Mouse (Mus musculus): ENCODE data around the gene Akap7.

The Akap7 gene

DNA sequence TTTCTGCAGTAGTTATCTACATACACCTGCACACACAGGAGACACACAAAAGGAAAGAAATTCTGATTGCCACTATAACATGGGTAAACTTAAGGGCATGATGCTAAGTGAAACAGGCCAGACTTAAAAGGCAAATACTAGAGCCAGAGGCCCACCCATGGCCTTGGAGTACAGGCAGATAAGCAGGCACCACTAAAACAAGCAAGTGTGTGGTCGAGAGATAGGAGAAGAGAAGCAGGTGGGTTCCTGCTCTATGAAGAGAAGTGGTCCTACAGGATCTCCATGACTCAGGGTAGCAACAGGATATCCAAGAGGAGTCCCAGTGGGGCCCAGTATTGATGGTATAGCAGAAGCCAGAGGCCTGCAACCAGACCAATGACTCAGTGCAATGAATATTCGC, 54.2 kb downstream of the Akap7 start:
- DNase-seq: no peak

GRCm38 (mm10) chr10:25253006-25253405, 54.7 kb downstream of the Akap7 start:
- DNase-seq: no peak

GRCm38 (mm10) chr10:25250108-25250507, 57.6 kb downstream of the Akap7 start:
- peak; percentile 49 to 76 for DNase-seq

DNA sequence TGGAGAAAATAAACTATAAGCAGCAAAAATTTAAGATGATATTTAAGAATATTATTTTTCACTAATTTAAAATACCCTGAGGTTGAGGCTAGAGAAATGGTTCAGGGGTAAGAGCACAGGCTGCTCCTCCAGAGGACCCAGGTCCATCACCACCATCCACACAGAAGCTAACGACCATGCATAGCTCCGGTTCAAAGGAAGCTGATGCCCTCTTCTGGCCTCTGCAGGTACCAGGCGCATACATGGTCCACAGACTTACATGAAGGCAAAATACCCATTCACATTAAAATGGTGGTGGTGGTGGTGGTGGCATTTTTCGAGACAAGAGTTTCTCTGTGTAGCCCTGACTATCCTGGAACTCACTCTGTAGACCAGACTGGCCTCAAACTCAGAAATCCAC, 61.5 kb downstream of the Akap7 start:
- peak; percentile 43 to 59 for DNase-seq

- peak; percentile 59 to 73 for DNase-seq
Observed at GRCm38 (mm10) chr10:25239156-25239555, 68.5 kb downstream of the Akap7 start.

GRCm38 (mm10) chr10:25234080-25234479, 73.6 kb downstream of the Akap7 start:
- no peak for DNase-seq

DNA sequence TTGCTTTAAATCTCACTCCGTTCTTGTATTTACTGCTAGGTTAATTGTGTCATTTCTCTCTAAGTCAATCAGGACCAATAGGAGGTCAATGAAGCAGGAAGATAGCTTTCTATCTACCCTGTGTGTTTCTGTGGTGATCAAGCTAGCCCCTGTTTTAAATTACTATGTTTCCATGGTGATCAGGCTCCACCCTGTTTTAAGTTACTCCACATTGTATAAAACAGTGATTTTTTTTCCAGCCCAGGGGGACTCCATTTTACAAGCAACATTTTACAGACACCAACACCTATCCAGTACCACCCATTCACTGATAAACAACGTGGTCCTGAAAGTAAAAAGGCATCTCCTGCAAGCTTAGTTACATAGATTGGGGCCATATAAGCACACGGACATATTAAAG, 75.0 kb downstream of the Akap7 start:
- no peak for DNase-seq

DNA sequence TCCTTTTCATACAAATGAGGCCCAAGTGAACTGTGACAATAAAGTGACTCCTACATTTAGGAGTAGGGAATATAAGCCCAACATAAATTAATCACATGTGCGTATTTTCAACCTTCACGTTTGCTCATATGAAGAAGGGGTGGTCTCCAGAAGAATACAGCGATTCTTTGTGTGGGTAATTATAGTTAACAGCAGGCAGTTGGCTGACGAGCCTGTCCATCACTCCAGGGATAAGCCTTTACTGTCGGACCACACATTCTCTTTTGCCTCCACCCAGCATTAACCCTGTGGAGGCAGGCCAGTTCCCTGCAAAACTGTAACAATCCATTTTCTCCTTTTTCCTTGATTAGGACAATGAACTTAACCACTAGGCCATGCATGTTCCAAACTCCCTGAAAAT, 76.3 kb downstream of the Akap7 start:
- no peak for DNase-seq

DNA sequence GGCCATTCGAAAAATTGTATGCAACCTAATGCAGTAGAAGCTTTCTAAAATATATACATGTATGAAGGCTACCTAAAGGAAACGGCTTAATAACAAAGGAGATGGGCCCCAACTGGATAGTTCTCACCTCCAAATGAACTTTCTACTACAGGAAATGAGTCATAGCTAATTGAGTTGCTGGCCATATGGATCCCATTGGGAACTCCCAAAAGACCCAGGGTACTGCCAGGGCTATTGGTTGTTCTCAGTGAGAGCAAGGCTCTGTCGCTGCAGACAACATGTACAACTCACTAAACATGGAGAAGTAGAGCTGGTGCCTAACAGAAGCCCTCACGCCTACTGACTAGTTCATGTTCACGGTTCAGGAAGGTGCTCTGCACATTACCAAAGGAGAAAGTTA, 83.3 kb downstream of the Akap7 start:
- no peak for DNase-seq

GRCm38 (mm10) chr10:25220754-25221153, 86.9 kb downstream of the Akap7 start:
- DNase-seq: no peak

DNA sequence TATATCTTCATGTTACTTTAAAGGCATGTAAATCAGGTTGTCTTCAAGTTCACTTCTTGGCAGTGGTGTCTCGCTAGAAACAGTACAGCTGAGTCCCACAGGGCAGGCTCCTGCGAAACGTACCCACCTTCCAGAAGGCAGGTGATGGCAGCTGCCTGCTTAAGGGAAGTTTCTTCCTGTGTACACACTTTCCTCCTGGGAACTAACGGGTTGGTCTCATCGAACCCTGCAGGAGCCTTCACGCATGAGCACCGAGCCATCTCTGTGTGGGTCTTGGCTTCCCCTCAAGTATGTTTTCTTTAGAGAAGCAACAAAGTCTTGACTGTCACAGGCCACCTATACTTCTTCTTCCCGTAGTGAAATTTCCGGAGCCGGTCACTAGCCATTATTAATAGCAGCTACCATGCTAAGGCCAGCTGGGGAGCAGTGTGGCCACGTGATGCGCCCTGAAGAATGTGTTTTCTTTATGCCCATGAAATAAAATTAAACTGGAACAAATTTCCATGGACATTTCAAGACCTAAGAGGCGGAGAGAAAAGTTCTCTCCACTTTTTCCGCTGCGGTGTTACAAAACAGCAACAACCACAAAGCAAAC, 87.7 kb downstream of the Akap7 start:
- peak in 1 of 2 experiments; percentile 17 for DNase-seq

- DNase-seq: peak; percentile 89 to 90
Observed at GRCm38 (mm10) chr10:25219220-25219628, 88.4 kb downstream of the Akap7 start.

- DNase-seq: peak; percentile 27
Observed at GRCm38 (mm10) chr10:25218746-25219145, 88.9 kb downstream of the Akap7 start.

DNA sequence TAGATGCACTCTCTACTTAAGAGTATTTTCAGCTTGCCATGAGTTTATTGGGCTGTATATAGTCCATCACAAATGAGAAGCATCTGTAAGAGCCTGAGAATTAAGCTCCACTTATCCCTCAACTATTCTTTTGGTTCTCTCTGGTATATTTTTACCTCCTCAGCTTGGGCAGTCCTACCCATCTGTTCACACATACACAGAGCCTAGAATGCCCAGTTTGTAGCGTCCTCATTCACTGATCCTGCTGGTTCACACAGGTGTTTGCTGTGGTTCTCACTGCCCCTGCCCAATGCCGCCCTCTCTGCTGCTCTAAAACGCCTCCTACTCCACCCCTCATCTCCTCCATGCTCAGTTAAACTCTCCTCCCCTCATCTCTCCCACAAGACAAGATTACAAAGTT, 91.7 kb downstream of the Akap7 start:
- no peak for DNase-seq

DNA sequence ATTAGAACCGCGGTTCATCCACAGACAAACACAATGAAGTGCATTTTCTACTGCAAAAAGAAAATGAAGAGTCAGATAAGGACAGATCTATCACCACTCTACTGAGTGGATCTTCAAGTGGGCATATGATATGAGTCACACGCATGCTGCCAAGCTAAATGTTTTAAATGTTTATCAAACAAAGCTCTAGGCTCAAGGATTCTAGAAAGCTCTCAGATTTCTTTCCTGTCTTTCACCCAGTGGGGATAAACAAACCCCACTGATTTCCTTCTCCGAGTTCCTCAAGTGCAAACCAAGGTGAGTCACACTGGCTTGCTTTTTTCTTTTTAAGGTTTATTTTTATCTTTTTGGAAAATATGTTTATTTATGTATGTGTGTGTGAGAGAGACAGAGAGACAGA, 94.0 kb downstream of the Akap7 start:
- DNase-seq: no peak

DNA sequence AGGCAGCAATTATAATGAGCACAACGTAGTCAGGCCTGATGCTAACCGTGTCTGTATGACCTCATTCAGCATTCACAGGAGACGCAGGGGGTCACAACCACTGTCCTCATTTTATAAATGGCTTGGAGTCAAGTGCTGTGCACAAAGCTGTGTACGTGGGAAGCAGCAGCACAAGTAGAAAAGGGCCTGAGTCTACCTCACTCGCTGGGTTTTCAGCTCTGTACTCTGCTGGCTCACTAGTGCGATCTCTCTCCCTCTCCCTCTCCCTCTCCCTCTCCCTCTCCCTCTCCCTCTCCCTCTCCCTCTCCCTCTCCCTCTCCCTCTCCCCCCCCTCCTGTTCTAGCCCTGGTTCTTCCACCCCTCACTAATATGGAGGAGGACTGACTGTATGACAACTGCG, 99.1 kb downstream of the Akap7 start:
- DNase-seq: no peak

DNA sequence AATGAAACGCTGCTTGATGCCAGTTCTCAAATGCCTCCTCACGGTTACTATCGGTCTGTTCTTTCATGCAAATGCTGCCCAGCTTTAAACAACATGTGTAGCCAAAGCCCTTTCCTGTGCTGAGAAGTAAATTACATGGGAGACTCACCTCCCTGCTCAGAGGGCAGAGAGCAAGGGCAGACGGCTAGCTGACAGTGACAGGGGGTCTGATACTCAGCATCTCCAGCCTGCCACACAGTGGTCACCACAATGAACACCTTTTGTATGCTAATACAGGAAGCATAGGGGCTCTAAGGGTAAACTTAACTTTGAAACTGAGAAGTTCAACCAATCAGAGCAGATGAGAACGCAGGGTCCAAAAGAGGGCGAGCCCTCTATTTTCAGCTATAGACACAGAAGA, 99.8 kb downstream of the Akap7 start:
- DNase-seq: peak in 1 of 2 experiments; percentile 48

DNA sequence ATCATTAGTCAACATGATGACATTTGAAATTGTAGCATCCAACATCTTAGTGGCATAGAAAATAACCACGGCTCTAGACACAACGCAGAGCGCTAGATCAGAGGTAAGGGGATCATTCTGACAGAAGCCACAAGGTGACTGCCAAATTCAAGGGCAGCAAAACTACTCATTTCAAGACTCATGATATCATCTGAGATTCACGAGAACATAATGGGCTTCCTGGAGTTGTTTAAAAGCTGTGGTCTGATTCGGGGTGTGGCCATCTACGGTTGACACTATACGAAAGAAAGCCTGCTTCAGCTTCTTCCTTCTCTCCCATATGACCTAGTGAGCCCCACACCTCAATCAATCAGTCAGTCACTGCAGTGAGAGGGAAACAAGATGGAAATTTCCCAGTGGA, 107.0 kb downstream of the Akap7 start:
- DNase-seq: no peak

GRCm38 (mm10) chr10:25199510-25200353, 107.9 kb downstream of the Akap7 start:
- DNase-seq: peak; percentile 91 to 92

DNA sequence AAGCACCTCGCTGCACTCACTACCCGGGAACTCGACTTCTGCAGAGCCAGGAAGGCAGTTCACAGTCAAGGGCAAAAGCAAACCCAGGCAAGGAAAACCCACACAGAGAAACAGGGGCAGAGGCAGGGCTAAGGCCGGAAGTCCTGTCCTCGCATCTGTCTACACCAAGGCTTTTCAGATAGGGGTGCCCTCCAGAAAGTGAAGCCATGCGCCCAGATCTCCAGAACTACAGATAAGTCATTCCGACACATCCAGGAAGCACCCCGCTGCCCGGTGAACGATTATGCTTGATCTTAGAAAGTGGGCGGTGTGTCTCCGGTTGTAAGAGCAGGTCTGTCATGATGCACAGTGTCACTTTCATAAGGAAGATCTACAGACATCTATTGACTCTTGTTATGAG, 109.1 kb downstream of the Akap7 start:
- peak; percentile 53 to 64 for DNase-seq

GRCm38 (mm10) chr10:25198048-25198447, 109.6 kb downstream of the Akap7 start:
- DNase-seq: peak in 1 of 2 experiments; percentile 29

GRCm38 (mm10) chr10:25192180-25193073, 115.2 kb downstream of the Akap7 start:
- DNase-seq: no peak

GRCm38 (mm10) chr10:25191166-25191565, 116.5 kb downstream of the Akap7 start:
- no peak for DNase-seq
